In the genomic region with DNA sequence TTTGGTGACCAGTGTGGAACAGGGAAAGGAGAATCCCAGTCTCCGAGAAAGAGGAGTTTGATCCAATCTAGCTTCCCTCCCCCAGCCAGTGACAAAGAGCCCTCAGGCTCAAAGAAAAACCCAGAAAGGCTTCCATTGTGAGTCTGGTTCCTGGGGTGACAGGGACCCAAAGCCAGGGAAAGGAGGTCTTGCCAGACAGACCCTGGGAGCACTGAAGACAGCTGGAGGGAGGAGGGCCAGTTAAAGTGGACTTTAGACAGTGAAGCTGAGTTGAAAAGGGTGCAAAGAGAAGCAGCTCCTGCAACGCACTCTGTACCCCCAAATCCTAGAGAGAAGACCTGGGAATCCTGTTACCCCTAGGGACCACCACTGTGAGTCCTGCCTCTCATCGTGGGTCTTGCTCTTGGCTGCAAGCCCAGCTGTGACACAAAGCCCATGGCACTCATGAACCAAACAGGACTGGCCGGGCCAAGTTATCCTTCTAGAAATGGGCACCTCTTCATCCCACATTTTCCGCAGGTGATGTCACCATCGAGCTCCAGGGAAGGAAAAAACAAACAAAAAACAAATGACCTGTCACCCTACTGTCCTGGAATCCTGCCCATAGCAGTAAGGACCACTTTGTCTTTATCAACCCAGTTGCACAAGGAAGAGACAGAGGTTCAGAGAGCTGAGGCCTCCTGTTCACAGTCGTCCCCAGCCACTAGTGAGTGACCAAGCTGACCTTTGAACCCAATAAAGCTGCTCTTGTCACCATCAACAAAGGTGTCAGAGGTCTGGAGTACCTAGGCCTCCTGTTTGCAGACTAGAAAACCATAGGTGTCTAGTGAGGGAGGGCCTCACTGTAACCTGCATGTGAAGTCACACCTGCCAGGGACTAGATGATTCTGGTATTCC, we compare ENCODE assay signal across 10 mouse cellular contexts. TPM values are rescaled to one million over a fixed set of nuclear protein-coding genes. Genes with fewer than 3 reads are reported as not detected.
DNase-seq lines count a peak whose midpoint lies in the region; ATAC-seq and TF ChIP-seq lines count a peak whose summit lies in the region.
"Had no signal": no experiment of that assay in that cellular context is flagged by ENCODE, and none has a peak within 500 bp of the region (broad histone marks: within the 10 kb centered on the region; RNA-seq: fewer than 3 reads in every experiment).

No protein-coding gene starts in this region.

- 47% methylated on average over 7 of the region's 7 CpGs for WGBS in heart, embryonic 13.5 days
- 50% methylated on average over 7 of the region's 7 CpGs for WGBS in lung, embryonic 16.5 days
- WGBS in lung, postnatal 0 days, result 51% methylated on average over 7 of the region's 7 CpGs
- 69% methylated on average over 7 of the region's 7 CpGs for WGBS in hindbrain, embryonic 13.5 days
- WGBS in neural tube, embryonic 14.5 days, result 69% methylated on average over 7 of the region's 7 CpGs

- peak overlapping the region; percentile 60; the same call in 1 of the 2 replicates for H3K27ac ChIP-seq in heart, embryonic 13.5 days (replicated peaks)
- H3K27ac ChIP-seq in lung, embryonic 16.5 days (ENCODE audit: low read length), result peak overlapping the region; percentile 71
- H3K27ac ChIP-seq in lung, postnatal 0 days (ENCODE audit: low read length), result no peak overlapping the region
- H3K27ac ChIP-seq in hindbrain, embryonic 13.5 days, result peak overlapping the region; percentile 75
- peak overlapping the region; percentile 16 for H3K27ac ChIP-seq in neural tube, embryonic 14.5 days (ENCODE audit: low read depth, low read length)

- H3K4me3 ChIP-seq in heart, embryonic 13.5 days, result no peak overlapping the region
- H3K4me3 ChIP-seq in lung, embryonic 16.5 days (ENCODE audit: low read length), result no peak overlapping the region
- no peak overlapping the region for H3K4me3 ChIP-seq in lung, postnatal 0 days (ENCODE audit: low read depth, low read length)
- no peak overlapping the region for H3K4me3 ChIP-seq in hindbrain, embryonic 13.5 days
- no peak overlapping the region for H3K4me3 ChIP-seq in neural tube, embryonic 14.5 days (ENCODE audit: low read depth, low read length)
- H3K4me3 ChIP-seq: erythroblast, embryonic 14.5 days had no signal

- 0 out of 2 replicates have a peak, but pooled peaks cover 3% of the 10 kb centered on the region for H3K27me3 ChIP-seq in heart, embryonic 13.5 days (replicated peaks)
- H3K27me3 ChIP-seq in lung, embryonic 16.5 days (ENCODE audit: control insufficient read depth, insufficient read depth, low read depth, low read length), result no peaks in the 10 kb centered on the region
- H3K27me3 ChIP-seq in lung, postnatal 0 days (replicated peaks; ENCODE audit: insufficient read depth, low read length), result no peaks in the 10 kb centered on the region
- H3K27me3 ChIP-seq in hindbrain, embryonic 13.5 days, result no peaks in the 10 kb centered on the region
- H3K27me3 ChIP-seq in neural tube, embryonic 14.5 days (ENCODE audit: control insufficient read depth, insufficient read depth, low read length), result no peaks in the 10 kb centered on the region

- TF ChIP-seq CTCF in lung, postnatal 0 days (IDR thresholded peaks at IDR 0.05), result no peak

- H3K9ac ChIP-seq in heart, embryonic 13.5 days, result no peak overlapping the region
- H3K9ac ChIP-seq in lung, embryonic 16.5 days (ENCODE audit: low read length), result no peak overlapping the region
- no peak overlapping the region for H3K9ac ChIP-seq in lung, postnatal 0 days (replicated peaks; ENCODE audit: low read depth)
- no peak overlapping the region for H3K9ac ChIP-seq in hindbrain, embryonic 13.5 days
- no peak overlapping the region for H3K9ac ChIP-seq in neural tube, embryonic 14.5 days (replicated peaks; ENCODE audit: low read depth, low read length)

- H3K4me2 ChIP-seq in heart, embryonic 13.5 days, result no peak overlapping the region
- no peak overlapping the region for H3K4me2 ChIP-seq in lung, embryonic 16.5 days (ENCODE audit: low read depth, low read length)
- no peak overlapping the region for H3K4me2 ChIP-seq in lung, postnatal 0 days (replicated peaks; ENCODE audit: low read depth, low read length)
- no peak overlapping the region for H3K4me2 ChIP-seq in hindbrain, embryonic 13.5 days
- H3K4me2 ChIP-seq in neural tube, embryonic 14.5 days (ENCODE audit: low read depth, low read length), result no peak overlapping the region

- TF ChIP-seq EP300 in lung, postnatal 0 days (IDR thresholded peaks at IDR 0.05), result no peak

- DNase-seq in heart, adult 18-20 months, result no peak
- DNase-seq in lung, postnatal 0 days (ENCODE audit: low spot score), result no peak
- no peak for DNase-seq in spleen, postnatal 14 days (ENCODE audit: low spot score in 2 of 2)
- DNase-seq in gastrocnemius, adult 18-20 months (ENCODE audit: low spot score), result no peak

- no peaks in the 10 kb centered on the region for H3K9me3 ChIP-seq in heart, embryonic 13.5 days
- H3K9me3 ChIP-seq in lung, embryonic 16.5 days (ENCODE audit: control insufficient read depth, low read length), result no peaks in the 10 kb centered on the region
- H3K9me3 ChIP-seq in lung, postnatal 0 days (ENCODE audit: low read length), result no peaks in the 10 kb centered on the region
- no peaks in the 10 kb centered on the region for H3K9me3 ChIP-seq in hindbrain, embryonic 13.5 days
- H3K9me3 ChIP-seq in neural tube, embryonic 14.5 days (ENCODE audit: control insufficient read depth, low read length), result no peaks in the 10 kb centered on the region

- no peaks in the 10 kb centered on the region for H3K36me3 ChIP-seq in heart, embryonic 13.5 days
- no peaks in the 10 kb centered on the region for H3K36me3 ChIP-seq in lung, embryonic 16.5 days (ENCODE audit: control insufficient read depth, insufficient read depth, low read length)
- H3K36me3 ChIP-seq in lung, postnatal 0 days (ENCODE audit: insufficient read depth, low read length), result no peaks in the 10 kb centered on the region
- no peaks in the 10 kb centered on the region for H3K36me3 ChIP-seq in hindbrain, embryonic 13.5 days
- no peaks in the 10 kb centered on the region for H3K36me3 ChIP-seq in neural tube, embryonic 14.5 days (ENCODE audit: control insufficient read depth, insufficient read depth, low read length)

- ATAC-seq in heart, embryonic 13.5 days (ENCODE audit: extremely low read depth, insufficient number of reproducible peaks, low FRiP score, low TSS enrichment), result no peak
- ATAC-seq in lung, embryonic 16.5 days (ENCODE audit: low read depth), result no peak
- no peak for ATAC-seq in lung, postnatal 0 days
- peak; percentile 54; the same call in 1 of the 2 replicates for ATAC-seq in hindbrain, embryonic 13.5 days (ENCODE audit: low FRiP score)
- peak; percentile 24; the same call in 1 of the 2 replicates for ATAC-seq in neural tube, embryonic 14.5 days (ENCODE audit: low read depth)

- H3K4me1 ChIP-seq in heart, embryonic 13.5 days, result peaks cover 18% of the 10 kb centered on the region
- H3K4me1 ChIP-seq in lung, embryonic 16.5 days (replicated peaks; ENCODE audit: control insufficient read depth, insufficient read depth, low read length), result peaks cover 11% of the 10 kb centered on the region
- no peaks in the 10 kb centered on the region for H3K4me1 ChIP-seq in lung, postnatal 0 days (ENCODE audit: insufficient read depth, low read depth, low read length)
- H3K4me1 ChIP-seq in hindbrain, embryonic 13.5 days (replicated peaks), result peaks cover 14% of the 10 kb centered on the region; the same call in 1 of the 2 replicates
- H3K4me1 ChIP-seq in neural tube, embryonic 14.5 days (ENCODE audit: control insufficient read depth, insufficient read depth, low read length), result no peaks in the 10 kb centered on the region

RNA-seq across cellular contexts. Expression of a gene that starts 11.2 kb away (rescaled TPM):
- not detected in 2 replicates for polyA plus RNA-seq in heart, embryonic 13.5 days (2015; fragmentation: Nextera tagmentation; extraction: Ambion mirVana)
- not detected for total RNA-seq in heart, adult 18-20 months (2021)
- polyA plus RNA-seq in lung, embryonic 16.5 days (2015; fragmentation: Nextera tagmentation; extraction: Ambion mirVana), result not detected in 2 replicates
- polyA plus RNA-seq in lung, postnatal 0 days (2015; fragmentation: Nextera tagmentation; extraction: Ambion mirVana), result not detected in 2 replicates
- not detected in 2 replicates for polyA plus RNA-seq in hindbrain, embryonic 13.5 days (2015; fragmentation: Nextera tagmentation; extraction: Ambion mirVana)
- not detected in 2 replicates for polyA plus RNA-seq in neural tube, embryonic 14.5 days (2014; fragmentation: Nextera tagmentation; extraction: Ambion mirVana)
- total RNA-seq in gastrocnemius, adult 18-20 months (2021), result not detected
- polyA plus RNA-seq: erythroblast, embryonic 14.5 days; heart, embryonic 16.5 days had no signal

RNA-seq across cellular contexts. Expression of a gene that starts 21.2 kb away (rescaled TPM):
- polyA plus RNA-seq in heart, embryonic 13.5 days (2015; fragmentation: Nextera tagmentation; extraction: Ambion mirVana), result 12.2 and 14.2 TPM in 2 replicates
- total RNA-seq in heart, adult 18-20 months (2021), result 10 to 100 TPM; 21.5 to 28.3 TPM
- 129 and 160 TPM in 2 replicates for polyA plus RNA-seq in lung, embryonic 16.5 days (2015; fragmentation: Nextera tagmentation; extraction: Ambion mirVana)
- polyA plus RNA-seq in lung, postnatal 0 days (2015; fragmentation: Nextera tagmentation; extraction: Ambion mirVana), result 160 and 171 TPM in 2 replicates
- polyA plus RNA-seq in hindbrain, embryonic 13.5 days (2015; fragmentation: Nextera tagmentation; extraction: Ambion mirVana), result 10.7 and 17.0 TPM in 2 replicates
- polyA plus RNA-seq in neural tube, embryonic 14.5 days (2014; fragmentation: Nextera tagmentation; extraction: Ambion mirVana), result 16.0 and 20.3 TPM in 2 replicates
- 10 to 100 TPM; 21.7 to 24.2 TPM for total RNA-seq in gastrocnemius, adult 18-20 months (2021)

RNA-seq across cellular contexts. Expression of a gene that starts 21.7 kb away (rescaled TPM):
- polyA plus RNA-seq in heart, embryonic 13.5 days (2015; fragmentation: Nextera tagmentation; extraction: Ambion mirVana), result 0.99 and 1.9 TPM in 2 replicates
- 10 to 100 TPM; 47.9 to 49.0 TPM for total RNA-seq in heart, adult 18-20 months (2021)
- 5.0 and 5.5 TPM in 2 replicates for polyA plus RNA-seq in lung, embryonic 16.5 days (2015; fragmentation: Nextera tagmentation; extraction: Ambion mirVana)
- 4.1 TPM in 2 replicates for polyA plus RNA-seq in lung, postnatal 0 days (2015; fragmentation: Nextera tagmentation; extraction: Ambion mirVana)
- polyA plus RNA-seq in hindbrain, embryonic 13.5 days (2015; fragmentation: Nextera tagmentation; extraction: Ambion mirVana), result 2.2 and 3.1 TPM in 2 replicates
- polyA plus RNA-seq in neural tube, embryonic 14.5 days (2014; fragmentation: Nextera tagmentation; extraction: Ambion mirVana), result 3.7 and 4.2 TPM in 2 replicates
- 10 to 100 TPM; 56.5 to 65.3 TPM for total RNA-seq in gastrocnemius, adult 18-20 months (2021)

RNA-seq across cellular contexts. Expression of a gene that starts 43.9 kb away (rescaled TPM):
- polyA plus RNA-seq in heart, embryonic 13.5 days (2015; fragmentation: Nextera tagmentation; extraction: Ambion mirVana), result 22.5 and 23.0 TPM in 2 replicates
- 10 to 100 TPM; 22.5 to 23.7 TPM for total RNA-seq in heart, adult 18-20 months (2021)
- 32.1 and 37.0 TPM in 2 replicates for polyA plus RNA-seq in lung, embryonic 16.5 days (2015; fragmentation: Nextera tagmentation; extraction: Ambion mirVana)
- polyA plus RNA-seq in lung, postnatal 0 days (2015; fragmentation: Nextera tagmentation; extraction: Ambion mirVana), result 23.4 and 27.4 TPM in 2 replicates
- 114 and 116 TPM in 2 replicates for polyA plus RNA-seq in hindbrain, embryonic 13.5 days (2015; fragmentation: Nextera tagmentation; extraction: Ambion mirVana)
- 141 and 157 TPM in 2 replicates for polyA plus RNA-seq in neural tube, embryonic 14.5 days (2014; fragmentation: Nextera tagmentation; extraction: Ambion mirVana)
- 10 to 100 TPM in 1 of 2 experiments, 1 to 10 TPM in 1; 8.4 to 13.9 TPM for total RNA-seq in gastrocnemius, adult 18-20 months (2021)

RNA-seq across cellular contexts. Expression of a gene that starts 58.9 kb away (rescaled TPM):
- polyA plus RNA-seq in heart, embryonic 13.5 days (2015; fragmentation: Nextera tagmentation; extraction: Ambion mirVana), result 0.94 and 1.3 TPM in 2 replicates
- total RNA-seq in heart, adult 18-20 months (2021), result 1 to 10 TPM in 1 of 2 experiments, under 1 TPM in 1; 0.87 to 5.0 TPM
- polyA plus RNA-seq in lung, embryonic 16.5 days (2015; fragmentation: Nextera tagmentation; extraction: Ambion mirVana), result 3.0 and 6.5 TPM in 2 replicates
- polyA plus RNA-seq in lung, postnatal 0 days (2015; fragmentation: Nextera tagmentation; extraction: Ambion mirVana), result 7.8 and 8.7 TPM in 2 replicates
- 0.39 and 0.40 TPM in 2 replicates for polyA plus RNA-seq in hindbrain, embryonic 13.5 days (2015; fragmentation: Nextera tagmentation; extraction: Ambion mirVana)
- polyA plus RNA-seq in neural tube, embryonic 14.5 days (2014; fragmentation: Nextera tagmentation; extraction: Ambion mirVana), result 0.53 and 0.56 TPM in 2 replicates
- total RNA-seq in gastrocnemius, adult 18-20 months (2021), result 1 to 10 TPM; 1.6 to 1.7 TPM

Comparison
In these comparisons a context has a peak if more than half of its experiments do, and no peak if none do; other contexts are left out.
1. ATAC-seq: peak in hindbrain, embryonic 13.5 days (single experiment) and neural tube, embryonic 14.5 days (single experiment); none in heart, embryonic 13.5 days (single experiment), lung, embryonic 16.5 days (single experiment) and lung, postnatal 0 days (single experiment).